Mouse (Mus musculus) cerebellum, postnatal 25 days (tissue): ENCODE results near the gene Ctps.

ENCODE experiments used
- DNase-seq, 2 experiments: peaks; one replicate each; pipeline ENCODE4 v3.0.0; 2021; ENCODE audit warnings: mixed read lengths in 2 of 2

Ctps gene

DNA sequence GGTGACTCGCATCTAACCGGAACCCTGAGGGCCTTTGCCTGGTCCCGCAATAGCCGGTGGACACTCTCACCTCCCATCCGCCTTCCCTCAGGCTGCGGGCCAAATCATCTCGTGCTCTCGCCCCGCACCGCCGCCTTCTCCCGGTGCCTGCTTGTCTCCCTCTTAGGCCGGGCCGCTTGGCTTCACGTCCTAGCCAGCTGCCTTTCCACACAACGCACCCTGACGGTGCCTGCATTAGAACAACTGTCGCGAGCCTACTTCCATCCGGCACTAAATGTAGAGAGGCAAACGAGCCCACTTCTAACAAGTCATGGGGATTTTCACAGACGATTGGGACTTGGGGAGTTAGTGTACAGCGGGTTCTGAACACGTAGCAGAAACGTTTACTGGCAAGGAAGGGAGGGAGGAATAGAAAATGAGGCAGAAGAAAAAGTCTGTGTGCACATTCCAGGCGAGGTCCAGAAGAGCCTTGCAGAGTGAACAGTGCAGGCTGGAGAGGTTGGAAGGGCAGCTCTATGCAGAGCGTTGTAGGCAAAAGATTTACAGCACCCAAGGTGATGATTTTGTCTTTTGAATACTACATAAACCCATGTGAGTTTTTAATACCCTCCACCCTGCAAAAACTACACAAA is 478 bp upstream of the Ctps start:
- no peak for DNase-seq

DNA sequence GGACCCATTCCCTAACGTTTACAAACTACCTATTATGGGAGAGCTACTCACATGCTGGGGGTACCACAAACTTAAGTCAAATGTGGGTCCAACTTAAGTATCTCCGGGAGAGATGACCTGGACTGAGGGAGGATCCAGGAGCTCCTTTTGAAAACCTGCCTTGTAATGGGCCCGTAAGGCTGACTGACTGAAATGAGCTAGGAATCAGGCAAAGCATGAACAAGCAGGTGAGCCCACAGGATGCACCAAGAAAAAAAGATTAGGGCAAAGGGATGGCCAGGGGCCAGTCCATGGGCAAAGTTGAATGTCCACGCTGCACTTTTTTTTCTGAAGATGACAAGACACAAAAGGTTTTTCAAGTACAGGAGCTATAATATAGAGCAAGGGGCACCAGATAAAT is 1.1 kb downstream of the Ctps start:
- peak in 1 of 2 experiments; percentile 18 for DNase-seq

DNA sequence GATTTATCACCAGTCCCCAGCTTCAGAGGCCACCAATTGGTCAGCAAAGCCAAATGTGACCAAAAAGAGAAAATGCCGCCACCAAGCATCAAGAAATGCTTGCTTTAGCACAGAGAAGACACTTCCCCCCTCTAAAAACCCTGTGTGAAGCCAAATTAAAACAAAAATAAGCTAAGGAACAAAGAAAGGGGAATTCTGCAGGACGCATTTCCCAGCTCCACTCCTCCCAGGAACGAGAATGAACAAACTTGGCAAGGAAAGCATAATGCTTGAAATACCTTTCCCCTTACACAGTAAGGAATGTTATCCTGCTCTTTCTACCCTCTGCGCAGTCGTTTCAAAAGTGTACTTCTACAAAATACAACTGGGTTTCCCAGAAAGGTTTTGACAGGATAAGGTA is 2.1 kb downstream of the Ctps start:
- DNase-seq = no peak

DNA sequence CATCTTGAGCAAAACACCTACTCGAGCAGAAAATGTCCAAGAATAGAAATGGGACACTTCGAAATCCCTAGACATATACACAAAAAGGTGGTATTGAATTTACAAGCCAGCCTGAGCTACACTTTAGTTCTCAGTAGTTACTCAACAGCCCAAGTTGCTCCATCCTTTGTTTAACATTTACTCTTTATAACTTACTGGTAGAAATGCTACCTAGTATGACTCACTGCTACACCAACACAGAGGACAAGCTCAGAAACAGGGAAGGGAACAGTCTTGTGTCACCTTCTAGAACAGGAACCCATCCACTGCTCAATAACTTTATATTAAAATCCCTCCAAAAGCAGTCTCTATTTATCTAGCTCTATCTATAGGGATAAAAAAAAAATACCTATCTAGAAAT is 4.3 kb downstream of the Ctps start:
- no peak for DNase-seq

DNA sequence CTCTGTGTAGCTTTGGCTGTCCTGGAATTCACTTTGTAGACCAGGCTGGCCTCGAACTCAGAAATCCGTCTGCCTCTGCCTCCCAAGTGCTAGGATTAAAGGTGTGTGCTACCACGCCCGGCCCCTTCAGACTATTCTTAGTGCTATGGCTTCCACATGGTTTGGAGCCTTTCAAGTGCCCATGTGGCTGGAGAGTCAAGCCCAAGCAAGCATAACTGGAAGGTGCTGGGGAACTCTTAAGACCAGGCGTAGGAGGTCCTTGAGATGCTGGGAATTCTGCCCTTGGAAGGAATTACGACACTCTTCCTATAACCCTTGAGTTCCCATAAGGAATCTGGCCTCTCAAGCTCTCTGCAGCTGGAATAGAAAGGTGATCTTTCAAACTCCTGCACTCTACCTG is 13.5 kb downstream of the Ctps start:
- no peak for DNase-seq

DNA sequence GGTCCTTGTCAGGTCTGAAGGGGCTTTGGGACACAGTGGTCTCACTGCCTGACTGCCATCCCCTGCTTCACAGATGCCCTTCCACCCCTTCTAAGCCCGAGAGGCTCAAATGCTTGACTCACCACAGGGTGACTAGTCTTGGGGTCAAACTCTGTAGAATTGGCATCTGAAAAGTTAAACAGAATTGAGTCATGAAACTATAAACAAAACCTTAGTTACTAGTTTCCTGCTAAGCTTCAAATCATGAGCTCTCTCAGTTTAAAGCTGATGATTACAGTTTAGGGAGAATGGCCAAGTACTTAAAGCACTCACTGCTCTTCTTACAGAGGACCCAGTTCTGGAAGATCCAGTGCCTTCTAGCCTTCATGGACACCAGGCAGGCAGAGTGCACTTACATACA is 25.2 kb downstream of the Ctps start:
- DNase-seq = no peak

DNA sequence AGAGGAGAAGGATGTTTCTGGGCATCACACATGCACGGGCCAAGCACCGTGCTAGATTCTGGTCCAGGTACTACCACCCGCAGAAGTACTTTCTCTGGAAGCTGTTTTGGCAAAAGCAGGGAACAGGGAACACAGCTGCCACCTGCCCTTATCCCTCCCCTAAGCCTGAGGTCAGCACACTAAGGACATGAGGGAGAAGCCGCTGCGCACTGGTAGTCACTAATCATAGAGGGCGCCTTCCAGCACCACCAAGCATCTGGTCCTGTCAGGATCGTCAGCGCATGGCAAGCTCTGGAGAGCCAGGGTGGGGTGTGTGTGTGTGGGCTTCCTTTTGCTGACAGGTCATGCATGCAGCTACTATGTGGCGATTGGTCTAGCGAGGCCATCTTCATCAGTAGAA is 31.4 kb downstream of the Ctps start:
- DNase-seq = no peak

DNA sequence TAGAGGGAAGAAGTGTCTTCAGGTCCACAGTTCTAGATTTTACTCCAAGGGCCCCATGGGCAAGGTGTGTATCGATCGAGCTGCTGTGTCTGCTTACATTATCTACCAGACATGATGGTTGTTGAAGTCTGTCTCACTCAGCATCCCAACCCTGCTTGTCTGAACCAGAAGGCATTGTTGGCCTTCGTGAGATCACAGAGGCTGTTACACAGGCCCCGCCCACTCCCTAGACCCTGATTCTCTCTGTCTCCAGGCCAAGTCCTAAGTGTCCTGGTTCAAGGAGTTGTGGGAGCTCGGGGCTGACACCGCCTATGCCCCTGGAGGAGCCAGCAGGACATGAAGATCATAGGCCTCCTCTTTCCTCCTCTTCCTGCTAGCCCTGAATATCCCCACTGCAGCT is 38.1 kb downstream of the Ctps start, which contains the start of gene Slfnl1:
Gene Slfnl1, plus strand, starts transcription at position 246 of the 400 bp plus-strand sequence.
- no peak for DNase-seq

DNA sequence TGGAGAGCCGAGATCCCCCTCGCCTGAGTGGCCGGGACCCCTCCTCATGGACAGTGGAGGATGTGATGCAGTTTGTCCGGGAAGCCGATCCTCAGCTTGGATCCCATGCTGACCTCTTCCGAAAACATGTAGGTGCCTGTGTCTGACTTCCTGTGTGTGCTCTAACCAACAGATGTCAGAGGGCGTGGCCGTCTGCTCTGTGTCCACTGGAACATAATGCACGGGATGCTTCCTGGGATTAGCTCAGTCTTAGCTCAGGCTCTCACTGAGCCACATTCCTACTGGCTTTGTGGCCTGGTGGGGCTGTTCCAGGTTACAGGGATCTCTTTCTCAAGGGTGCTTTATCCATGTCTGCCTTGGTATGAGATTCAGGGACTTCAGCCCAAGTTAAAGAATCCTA is 41.9 kb downstream of the Ctps start:
- DNase-seq = no peak

DNA sequence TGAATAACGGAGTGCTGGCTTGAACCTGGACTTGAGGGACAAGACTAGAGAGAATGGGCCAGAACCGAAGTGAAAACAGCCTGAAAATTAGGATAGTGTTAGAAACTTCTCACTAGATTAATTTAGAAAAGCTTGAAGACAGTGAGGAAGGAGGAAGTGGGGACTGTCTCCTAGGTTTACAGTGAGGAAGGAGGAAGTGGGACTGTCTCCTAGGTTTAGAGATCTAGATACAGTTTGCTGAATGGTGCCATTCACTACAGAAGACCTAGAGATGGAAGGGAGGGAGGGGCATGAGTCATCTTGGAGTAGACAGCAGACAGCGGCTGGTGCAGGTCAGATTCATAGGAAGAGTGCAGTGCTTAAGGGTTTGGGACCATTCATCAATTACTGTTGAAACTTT is 47.0 kb downstream of the Ctps start:
- DNase-seq = no peak

DNA sequence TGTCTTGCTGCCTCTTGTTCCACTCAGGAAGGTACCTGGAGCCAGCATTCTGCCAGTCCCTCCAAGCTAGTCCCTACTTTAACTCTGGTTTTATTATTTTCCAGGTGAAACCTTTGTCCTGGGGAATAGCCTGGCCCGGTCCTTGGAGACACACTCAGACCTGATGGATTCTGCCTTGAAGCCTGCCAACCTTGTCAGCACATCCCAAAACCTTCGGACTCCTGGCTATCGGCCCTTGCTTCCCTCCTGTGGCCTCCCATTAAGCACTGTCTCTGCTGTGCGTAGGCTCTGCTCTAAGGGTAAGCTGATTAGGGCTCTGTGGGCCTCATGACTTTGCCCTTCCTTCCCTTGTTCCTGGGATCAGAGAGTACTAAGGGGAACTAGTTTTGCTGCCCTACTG is 47.7 kb downstream of the Ctps start:
- DNase-seq = no peak

DNA sequence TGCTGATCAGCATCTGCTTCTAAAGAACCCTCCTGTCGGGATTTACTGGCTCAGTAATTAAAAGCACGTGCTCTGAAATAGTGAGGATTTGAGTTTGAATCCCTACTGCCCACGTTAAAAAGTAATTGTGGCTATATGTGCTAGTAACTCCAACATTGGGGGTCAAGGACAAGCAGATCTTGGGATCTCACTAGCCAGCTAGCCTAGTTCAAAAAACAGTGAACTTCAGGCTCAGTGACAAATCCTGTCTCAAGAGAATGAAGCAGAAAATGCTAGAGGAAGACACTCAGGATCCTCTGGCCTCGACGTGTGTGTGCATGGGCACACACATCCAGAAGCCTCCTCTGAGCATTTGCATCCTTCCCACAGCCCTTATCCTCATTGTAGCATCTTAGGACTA is 48.3 kb downstream of the Ctps start:
- DNase-seq = no peak

DNA sequence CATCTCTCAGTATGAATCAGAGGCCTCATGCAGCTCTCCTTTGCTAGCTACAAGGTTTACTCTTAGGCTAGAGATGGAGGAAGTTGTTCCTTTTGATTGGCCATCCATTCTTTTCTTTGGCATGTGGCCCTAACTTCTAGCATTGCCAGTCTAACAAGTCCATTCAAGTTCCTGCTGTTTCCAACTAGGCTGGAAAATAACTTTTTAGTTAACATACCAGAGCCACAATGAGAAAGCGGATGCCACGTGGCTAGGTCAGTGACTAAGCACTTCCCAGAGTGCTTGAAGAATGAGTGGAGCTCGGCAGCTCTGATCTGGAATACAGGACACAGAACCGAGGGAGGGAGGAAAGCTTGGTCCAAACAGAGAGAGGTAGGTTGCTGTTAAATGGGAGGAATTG is 52.7 kb downstream of the Ctps start:
- DNase-seq = no peak

DNA sequence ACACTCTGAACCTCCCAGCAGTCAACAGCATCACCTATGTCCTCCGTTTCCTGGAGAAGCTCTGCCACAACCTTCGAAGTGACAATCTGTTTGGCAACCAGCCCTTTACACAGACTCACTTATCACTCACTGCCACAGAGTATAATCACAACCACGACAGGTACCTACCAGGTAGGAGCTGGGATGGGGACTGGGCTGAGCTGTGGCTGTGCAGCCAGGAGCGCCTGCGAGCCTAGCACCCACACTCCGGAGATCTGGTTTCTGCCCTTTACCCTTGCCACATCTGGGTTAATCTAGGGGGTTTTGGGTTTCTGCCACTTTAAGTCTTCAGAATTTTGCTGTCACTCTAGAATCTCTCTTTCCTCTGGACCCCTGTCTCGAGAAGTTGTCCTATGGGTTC is 53.2 kb downstream of the Ctps start:
- DNase-seq = no peak

DNA sequence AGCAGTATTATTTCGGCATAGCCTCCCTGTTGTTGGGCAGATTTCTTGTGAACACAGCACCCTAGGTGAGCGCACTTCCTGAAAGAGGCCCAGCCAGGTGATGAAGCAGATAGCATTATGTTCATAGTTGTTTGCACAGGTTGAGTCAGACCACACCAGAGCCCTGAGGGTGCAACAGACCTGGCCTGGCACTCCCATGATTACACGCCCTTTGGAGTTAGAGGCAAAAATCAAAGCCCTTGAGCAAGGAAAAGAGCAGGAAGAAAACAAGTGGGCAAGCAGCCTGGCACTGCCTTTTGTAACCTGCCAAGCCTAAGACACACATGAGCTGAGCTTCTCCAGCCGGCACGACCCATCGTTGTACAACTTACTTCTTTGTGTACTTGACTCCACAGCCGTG is 53.6 kb downstream of the Ctps start:
- no peak for DNase-seq

DNA sequence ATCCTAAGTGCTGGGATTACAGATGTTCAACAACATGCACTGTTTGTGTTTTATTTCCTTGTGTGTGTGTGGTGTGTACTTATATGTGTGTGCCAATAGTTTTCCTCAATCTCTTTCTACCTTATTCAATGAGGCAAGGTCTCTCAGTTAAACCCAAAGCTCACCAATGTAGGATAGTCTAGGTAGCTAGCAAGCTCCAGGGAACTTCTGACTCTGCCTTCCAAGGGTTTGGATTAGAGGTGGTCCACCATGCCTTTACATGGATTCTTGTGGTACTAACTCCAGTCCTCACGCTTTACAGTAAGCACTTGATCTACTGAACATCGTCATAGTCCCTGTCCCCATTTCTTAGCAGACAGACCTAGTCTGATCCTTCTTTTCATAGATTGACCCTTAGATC is 55.7 kb downstream of the Ctps start:
- no peak for DNase-seq

DNA sequence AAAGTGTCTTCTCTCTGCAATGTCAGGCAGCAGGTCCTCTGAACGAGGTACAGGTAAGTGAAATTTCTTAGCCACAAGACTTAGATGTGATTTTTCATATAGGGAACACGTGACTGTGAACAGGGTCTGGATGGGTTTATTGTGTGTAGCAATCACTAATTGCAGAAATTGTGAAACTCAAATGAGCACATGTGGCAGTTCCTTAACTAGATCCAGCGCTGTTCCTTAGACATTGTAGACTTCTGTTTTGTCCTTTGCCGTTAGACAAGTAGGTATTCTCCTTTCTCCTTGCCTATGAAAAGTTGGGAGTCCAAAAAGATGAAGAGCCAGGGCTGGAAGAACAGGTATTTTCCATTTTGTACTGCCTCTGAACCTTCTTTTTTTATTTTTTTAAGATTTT is 58.9 kb downstream of the Ctps start:
- no peak for DNase-seq

DNA sequence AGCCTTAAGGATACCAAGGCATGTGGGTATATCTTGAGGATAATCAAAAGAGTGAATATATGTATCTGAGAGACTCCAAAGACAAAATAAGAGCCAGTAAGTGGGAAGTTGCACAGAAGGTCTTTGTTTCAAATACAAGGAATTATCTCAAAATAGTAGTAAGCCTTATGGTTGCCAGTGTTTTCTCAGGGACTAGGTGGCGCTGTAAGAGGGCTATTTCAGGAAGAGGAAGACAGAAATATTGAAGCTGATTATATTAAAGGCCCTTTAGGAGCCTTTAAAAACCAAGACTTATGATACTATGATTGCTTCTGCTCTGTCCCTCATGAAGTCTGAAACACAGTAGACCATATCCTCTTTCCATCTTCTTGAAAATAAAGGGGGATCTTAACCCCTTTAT is 63.1 kb downstream of the Ctps start:
- no peak for DNase-seq
